Mouse (Mus musculus): ENCODE measurements at regions not wholly inside any gene's neighbourhood (a gene's known extent, or its start where the extent isn't known, plus 50 kb on each side); places are given as distances from the start of the nearest gene placed in this dataset.

DNA sequence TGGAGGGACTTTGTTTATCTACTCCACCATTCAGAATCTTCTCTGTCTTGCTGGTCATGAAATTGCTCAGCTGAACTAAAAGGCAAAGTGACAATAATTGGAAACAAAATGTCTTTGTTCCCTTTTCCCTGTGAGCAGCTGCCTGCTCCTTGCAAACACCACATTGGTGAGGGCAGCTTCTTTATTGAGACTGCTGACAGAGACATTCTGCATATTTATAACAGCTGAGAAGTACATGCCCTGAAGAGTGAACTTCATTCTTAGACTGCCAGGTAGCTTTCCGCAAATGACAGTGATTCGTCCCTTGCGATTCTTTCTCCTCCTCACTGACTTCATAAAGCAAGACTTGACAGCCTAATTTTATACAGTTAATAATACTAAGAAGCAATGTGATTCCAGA lies 237.0 kb downstream of the Cps1 start:
- no peak for DNase-seq (ENCODE audit: low read depth, low spot score)

GRCm38 (mm10) chr1:67366038-67366437 lies 243.2 kb downstream of the Cps1 start:
- no peak for DNase-seq (ENCODE audit: low read depth, low spot score)

DNA sequence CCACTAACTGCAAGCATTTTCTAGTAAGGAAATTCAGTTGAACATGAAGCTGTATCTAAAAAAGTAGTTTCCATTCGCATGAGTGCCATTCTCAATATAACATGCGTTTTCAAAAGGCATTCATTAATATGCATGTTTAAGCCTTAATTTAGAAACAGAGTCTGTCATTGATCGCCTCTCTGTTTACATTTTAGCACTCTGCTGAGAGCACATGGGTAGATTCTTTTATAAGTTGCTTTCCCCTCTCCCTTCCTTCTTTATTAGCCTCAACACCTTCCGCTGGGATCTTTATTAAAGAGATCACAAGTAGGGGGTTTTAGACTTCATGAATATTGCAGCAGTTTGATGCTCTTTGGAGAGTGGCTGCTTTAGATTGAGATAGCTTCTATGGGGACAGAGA lies 243.7 kb downstream of the Cps1 start:
- DNase-seq (ENCODE audit: low read depth, low spot score): no peak

- DNase-seq (ENCODE audit: low read depth, low spot score): no peak
Measured at GRCm38 (mm10) chr1:67382366-67382765, 259.5 kb downstream of the Cps1 start.

- no peak for DNase-seq (ENCODE audit: low read depth, low spot score)
Measured at GRCm38 (mm10) chr1:67385377-67385776, 262.6 kb downstream of the Cps1 start.

- no peak for DNase-seq (ENCODE audit: low read depth, low spot score)
Measured at GRCm38 (mm10) chr1:67386877-67387276, 264.1 kb downstream of the Cps1 start.

DNA sequence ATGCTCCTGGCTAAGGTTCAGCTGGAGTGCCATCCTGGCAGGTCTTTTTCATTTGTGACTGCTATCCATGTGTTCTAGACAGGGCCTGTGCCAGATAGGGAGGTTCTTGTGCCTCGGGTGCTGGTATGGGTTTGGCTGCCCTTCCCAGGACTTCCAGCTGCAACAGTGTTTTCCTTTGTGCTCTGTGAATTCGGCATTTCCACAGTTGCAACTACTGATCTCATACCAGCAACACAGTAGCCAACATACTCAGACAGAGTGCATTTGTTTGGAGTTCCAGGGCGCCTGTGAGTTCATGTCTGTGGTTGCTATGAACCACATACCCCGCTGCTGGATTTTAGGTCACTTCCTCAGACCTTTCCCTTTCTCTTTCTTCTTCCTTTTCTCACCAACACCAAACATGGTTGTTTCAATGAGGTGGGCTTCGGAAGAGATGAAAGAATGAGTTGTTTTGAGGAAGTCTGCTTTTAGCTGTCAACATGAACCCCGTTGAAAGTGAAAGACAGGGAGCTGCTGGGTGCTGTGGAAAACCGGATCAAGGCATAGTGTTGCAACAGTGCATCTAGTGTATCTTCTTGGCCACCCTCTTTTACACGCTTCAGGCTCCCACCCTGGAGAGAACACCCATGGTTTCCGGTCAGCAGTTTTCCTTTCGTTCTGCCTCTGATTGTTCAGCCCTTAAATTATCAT lies 275.1 kb downstream of the Cps1 start:
- DNase-seq (ENCODE audit: low read depth, low spot score): no peak

DNA sequence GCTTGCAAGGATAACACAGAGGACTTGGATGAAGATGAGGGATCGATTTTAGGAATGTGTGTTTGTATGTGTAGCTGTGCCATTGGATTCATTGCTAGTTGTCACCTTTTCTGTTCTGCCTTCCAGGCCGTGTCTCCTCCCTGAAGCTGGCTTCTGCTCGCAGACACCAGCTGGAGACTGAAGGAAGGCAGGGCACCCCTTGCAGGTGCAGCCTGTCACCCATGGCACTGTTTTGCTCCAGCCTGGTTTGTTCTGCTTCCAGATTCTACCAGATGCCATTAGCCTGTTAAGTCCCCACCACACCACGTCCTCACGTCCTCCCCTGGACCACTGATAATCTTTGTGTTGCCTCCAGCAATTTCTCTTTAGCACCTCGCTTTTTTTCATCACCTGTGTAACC lies 286.7 kb downstream of the Cps1 start:
- no peak for DNase-seq (ENCODE audit: low read depth, low spot score)

- no peak for DNase-seq (ENCODE audit: low read depth, low spot score)
Measured at GRCm38 (mm10) chr1:67417196-67417595, 294.4 kb downstream of the Cps1 start.

- DNase-seq (ENCODE audit: low read depth, low spot score): no peak
Measured at GRCm38 (mm10) chr1:67428398-67428797, 305.6 kb downstream of the Cps1 start.

GRCm38 (mm10) chr1:67450831-67451230 lies 328.0 kb downstream of the Cps1 start:
- DNase-seq (ENCODE audit: low read depth, low spot score): no peak

- DNase-seq (ENCODE audit: low read depth, low spot score): no peak
Measured at GRCm38 (mm10) chr1:67464203-67464602, 341.4 kb downstream of the Cps1 start.

GRCm38 (mm10) chr1:67465527-67465926 lies 342.7 kb downstream of the Cps1 start:
- DNase-seq (ENCODE audit: low read depth, low spot score): peak; percentile 14

DNA sequence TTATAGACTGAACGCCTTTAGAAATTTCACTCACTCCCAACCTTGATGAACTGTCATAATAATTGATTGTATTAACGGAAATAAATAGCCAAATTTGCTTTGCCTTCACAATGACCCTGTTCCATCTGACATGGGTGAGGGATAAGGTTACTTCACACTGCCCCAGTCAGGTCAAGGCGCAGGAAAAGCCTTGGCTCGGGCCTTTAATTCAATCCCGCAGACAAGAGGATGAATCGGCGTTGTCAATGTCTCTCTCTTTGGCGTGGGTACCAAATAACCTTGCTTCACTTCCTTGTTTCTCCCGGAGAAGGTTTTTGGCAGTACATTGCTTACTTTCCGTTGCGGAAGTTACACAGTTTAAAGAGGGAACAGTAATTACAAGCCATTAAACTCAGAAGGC lies 354.2 kb downstream of the Cps1 start:
- DNase-seq (ENCODE audit: low read depth, low spot score): no peak

DNA sequence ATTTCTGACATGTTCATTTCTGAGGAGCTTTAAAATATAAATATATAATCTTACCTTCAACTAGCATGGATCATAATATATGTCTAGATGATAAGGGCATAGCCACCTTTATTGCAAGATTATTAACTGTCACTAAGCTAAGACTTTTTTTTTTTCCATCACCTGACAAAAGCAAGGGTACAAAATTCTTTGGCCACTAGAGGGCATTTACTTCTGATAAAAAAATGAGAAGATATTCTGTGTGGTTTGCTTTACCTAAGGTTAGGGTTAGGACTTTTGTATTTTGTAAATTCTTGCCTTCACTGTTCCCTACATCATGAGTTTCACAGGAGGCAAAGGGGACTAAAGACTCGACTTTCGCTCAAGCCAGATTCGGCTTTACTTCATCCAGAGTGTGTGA lies 355.1 kb downstream of the Cps1 start:
- DNase-seq (ENCODE audit: low read depth, low spot score): no peak

DNA sequence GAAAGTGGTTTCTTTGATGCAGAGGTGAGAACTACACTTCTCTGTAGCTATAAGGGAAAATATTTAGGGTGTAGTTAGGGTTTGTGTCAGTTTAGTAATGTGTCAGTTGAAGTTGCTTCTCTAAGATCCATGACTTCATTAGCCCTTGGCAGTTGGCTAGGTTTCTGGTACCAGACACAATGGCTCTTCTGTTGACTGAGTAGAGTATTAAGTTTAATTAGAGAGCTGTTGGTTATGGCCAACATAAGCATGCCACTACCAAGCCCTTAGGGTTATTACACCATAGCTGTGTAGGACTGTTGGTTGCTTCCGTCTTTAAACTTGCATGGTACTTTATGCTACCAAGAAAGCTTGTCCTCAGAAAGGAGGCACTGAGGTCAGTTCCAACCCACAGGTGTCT lies 359.1 kb downstream of the Cps1 start:
- no peak for DNase-seq (ENCODE audit: low read depth, low spot score)

- no peak for DNase-seq (ENCODE audit: low read depth, low spot score)
Measured at GRCm38 (mm10) chr1:67504140-67504539, 381.3 kb downstream of the Cps1 start.

GRCm38 (mm10) chr1:67505746-67506145 lies 382.9 kb downstream of the Cps1 start:
- no peak for DNase-seq (ENCODE audit: low read depth, low spot score)

GRCm38 (mm10) chr1:67518295-67518694 lies 395.5 kb downstream of the Cps1 start:
- DNase-seq (ENCODE audit: low read depth, low spot score): no peak

DNA sequence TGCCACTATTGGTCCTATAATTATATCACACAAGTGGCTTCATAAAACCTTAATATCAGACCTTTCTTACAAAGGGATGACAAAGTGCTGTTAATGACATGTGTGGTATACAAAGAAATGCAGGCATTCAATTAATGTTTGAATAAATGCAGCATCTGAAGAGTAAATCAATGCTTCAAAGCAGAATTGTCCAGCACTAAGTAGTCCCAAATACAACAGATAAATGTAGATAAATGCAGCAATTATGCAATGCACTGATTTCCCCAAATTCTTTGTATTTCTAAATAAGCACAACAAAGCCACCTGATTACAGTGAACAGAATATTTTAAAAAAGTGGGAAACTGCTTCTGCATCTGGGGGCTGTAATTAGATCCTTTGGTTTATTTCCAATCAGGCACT lies 435.9 kb downstream of the Cps1 start:
- DNase-seq (ENCODE audit: low read depth, low spot score): no peak

GRCm38 (mm10) chr1:67559179-67559578 lies 436.4 kb downstream of the Cps1 start:
- no peak for DNase-seq (ENCODE audit: low read depth, low spot score)

DNA sequence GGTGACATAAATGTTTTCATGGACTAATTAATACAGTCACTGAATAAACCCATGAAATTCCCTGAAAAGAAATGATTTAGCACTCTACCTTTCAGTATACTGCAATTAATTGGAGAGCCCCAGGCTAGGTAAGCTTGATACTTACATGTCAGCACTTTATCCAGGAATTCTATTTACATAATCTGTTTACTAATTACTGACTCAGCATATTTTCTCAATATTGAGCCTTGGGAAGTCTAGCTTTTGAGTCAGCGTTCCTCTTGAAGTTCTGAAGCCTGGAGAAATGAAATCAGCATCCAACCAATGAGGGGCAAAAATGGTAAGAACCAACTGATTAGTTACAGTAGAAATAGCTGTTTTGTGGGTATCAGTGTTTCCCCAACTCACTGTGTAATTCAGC lies 448.8 kb downstream of the Cps1 start:
- no peak for DNase-seq (ENCODE audit: low read depth, low spot score)

- DNase-seq (ENCODE audit: low read depth, low spot score): no peak
Measured at GRCm38 (mm10) chr1:67579732-67580131, 456.9 kb downstream of the Cps1 start.

Data from embryo, embryonic 11.5 days (tissue).